In the genomic region with DNA sequence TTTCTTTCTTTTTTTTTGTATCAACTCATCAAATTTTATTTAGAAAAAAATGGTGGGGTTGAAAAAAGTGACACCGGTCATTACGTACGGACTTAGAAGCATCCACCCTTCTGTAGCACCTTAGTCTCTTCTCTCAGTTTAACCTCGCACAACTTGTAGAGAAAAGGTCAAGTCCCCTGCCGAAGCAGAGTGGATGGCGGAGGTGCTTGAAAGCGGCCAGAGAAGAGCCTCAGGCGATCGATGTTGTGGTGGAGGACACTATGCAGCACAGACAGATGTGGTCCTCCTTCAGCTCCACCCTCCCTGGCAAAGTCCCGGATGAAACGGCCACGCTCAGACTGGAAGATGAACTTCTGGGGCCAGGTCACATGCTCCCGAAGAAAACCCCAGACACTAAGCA, we compare ENCODE assay signal across 23 mouse cellular contexts. TPM values are rescaled to one million over a fixed set of nuclear protein-coding genes. Genes with fewer than 3 reads are reported as not detected.
A peak's percentile ranks its signal among the peaks of the same experiment; 100 is the strongest.
DNase-seq lines count a peak whose midpoint lies in the region; ATAC-seq and TF ChIP-seq lines count a peak whose summit lies in the region.
"Not testable (repeated sequence)": the region's sequence is repeated elsewhere in the genome, so short reads cannot be mapped to it uniquely, and the experiment has no call there.
"Had no signal": no experiment of that assay in that cellular context is flagged by ENCODE, and none has a peak within 500 bp of the region (broad histone marks: within the 10 kb centered on the region; RNA-seq: fewer than 3 reads in every experiment).

No protein-coding gene starts in this region.

- peak overlapping the region; percentile 17 for H3K4me3 ChIP-seq in testis, adult 2 months (ENCODE audit: control insufficient read depth, low read depth, low read length)

- H3K4me1 ChIP-seq in testis, adult 2 months (ENCODE audit: control insufficient read depth, insufficient read depth, low read length), result not testable (repeated sequence)

- TF ChIP-seq POLR2A in testis, adult 2 months (IDR thresholded peaks at IDR 0.05; ENCODE audit: control insufficient read depth, low read depth, low read length), result not testable (repeated sequence)

- not testable (repeated sequence) for TF ChIP-seq CTCF in testis, adult 2 months (IDR thresholded peaks at IDR 0.05; ENCODE audit: control insufficient read depth, insufficient read depth, insufficient replicate concordance, low read depth, low read length)

- not testable (repeated sequence) for H3K27me3 ChIP-seq in testis, adult 2 months (ENCODE audit: control insufficient read depth, insufficient read depth, low read length)

- peak; percentile 72 for ATAC-seq in erythroblast, adult 5-6 weeks (replicated peaks; ENCODE audit: low FRiP score, poor library complexity, severe bottlenecking)
- ATAC-seq in erythroid progenitor cell, adult 5-6 weeks (replicated peaks; ENCODE audit: low FRiP score, poor library complexity, severe bottlenecking), result peak; percentile 67; the same call in 1 of the 2 replicates

- H3K27ac ChIP-seq in testis, adult 2 months (ENCODE audit: control insufficient read depth, insufficient read depth, low read depth, low read length), result not testable (repeated sequence)

- not testable (repeated sequence) for H3K36me3 ChIP-seq in testis, adult 2 months (ENCODE audit: control insufficient read depth, insufficient read depth, low read length)

- DNase-seq in R1 (ENCODE audit: low read depth, low spot score) (peak; percentile 42), ZHBTc4 (ENCODE audit: low read depth, low spot score) (peak; percentile 31)

RNA-seq across cellular contexts. Expression of gene Gm13124, which starts 19.6 kb away (rescaled TPM):
- not detected in 2 replicates for total RNA-seq in erythroblast, adult 5-6 weeks (2015; ENCODE audit: low replicate concordance)
- total RNA-seq in erythroblast, adult 5-6 weeks (2017; ENCODE audit: low replicate concordance), result not detected in 2 replicates
- total RNA-seq in erythroid progenitor cell, adult 5-6 weeks (2015; ENCODE audit: low replicate concordance), result not detected in 2 replicates
- not detected in 2 replicates for total RNA-seq in erythroid progenitor cell, adult 5-6 weeks (2017; ENCODE audit: low replicate concordance)
- polyA plus RNA-seq in testis, adult 2 months (2012; rRNA removed), result 0.14 TPM in 1 of 2 replicates, not detected in the other
- total RNA-seq: adrenal gland, adult 18-20 months; adrenal gland, adult 2 months; adrenal gland, adult 8-10 months; adrenal gland, postnatal 10 days; adrenal gland, postnatal 14 days; adrenal gland, postnatal 25 days; adrenal gland, postnatal 36 days; adrenal gland, postnatal 4 days; CH12.LX; MEL had no signal
- polyA plus RNA-seq: activated CD4-positive, CD25-positive, alpha-beta regulatory T cell, adult 4 months; adrenal gland, adult 2 months; brain, embryonic 14.5 days; C2C12; CD4-positive, CD25-positive, alpha-beta regulatory T cell, adult 4 months; cerebellum, adult 2 months; G1E; Patski had no signal

RNA-seq across cellular contexts. Expression of gene 9430007A20Rik, which starts 25.7 kb away (rescaled TPM):
- total RNA-seq in erythroblast, adult 5-6 weeks (2015; ENCODE audit: low replicate concordance), result not detected in 2 replicates
- total RNA-seq in erythroblast, adult 5-6 weeks (2017; ENCODE audit: low replicate concordance), result not detected in 2 replicates
- not detected in 2 replicates for total RNA-seq in erythroid progenitor cell, adult 5-6 weeks (2015; ENCODE audit: low replicate concordance)
- not detected in 2 replicates for total RNA-seq in erythroid progenitor cell, adult 5-6 weeks (2017; ENCODE audit: low replicate concordance)
- not detected in 2 replicates for polyA plus RNA-seq in testis, adult 2 months (2012; rRNA removed)
- total RNA-seq: adrenal gland, adult 18-20 months; adrenal gland, adult 2 months; adrenal gland, adult 8-10 months; adrenal gland, postnatal 10 days; adrenal gland, postnatal 14 days; adrenal gland, postnatal 25 days; adrenal gland, postnatal 36 days; adrenal gland, postnatal 4 days; CH12.LX; ES-E14; G1E; MEL had no signal
- polyA plus RNA-seq: activated CD4-positive, CD25-positive, alpha-beta regulatory T cell, adult 4 months; adrenal gland, adult 2 months; brain, embryonic 14.5 days; C2C12; CD4-positive, CD25-positive, alpha-beta regulatory T cell, adult 4 months; cerebellum, adult 2 months; G1E; Patski had no signal
